Mouse (Mus musculus) heart, adult 9 months (tissue): ENCODE measurements at regions not wholly inside any gene's neighbourhood (a gene's known extent, or its start where the extent isn't known, plus 50 kb on each side); places are given as distances from the start of the nearest gene placed in this dataset.
A peak's percentile ranks its signal among the peaks of the same experiment; 100 is the strongest.

ENCODE experiments used
- DNase-seq, 2 experiments: peaks; one replicate each; pipeline ENCODE4 v3.0.0; 2022; ENCODE audit warnings: low spot score in 2 of 2

DNA sequence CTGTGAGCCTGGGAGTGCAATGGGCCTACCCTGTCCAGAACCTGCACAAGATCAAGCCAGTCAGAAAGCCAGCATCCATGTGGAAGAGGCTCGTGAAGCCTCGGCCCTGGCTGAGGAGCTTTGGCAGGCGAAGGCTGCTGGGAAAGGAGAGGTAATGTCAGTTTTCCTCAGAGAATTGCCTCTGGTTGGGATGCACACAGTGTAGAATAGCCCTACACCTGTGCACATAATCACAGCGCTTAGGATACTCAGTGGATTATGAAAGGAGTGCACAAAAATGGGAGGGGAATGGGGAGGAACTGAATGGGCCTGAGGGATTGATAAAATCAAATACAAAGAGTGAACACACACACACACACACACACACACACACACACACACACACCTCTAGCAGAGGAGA lies 319.9 kb upstream of the Sphkap start:
- no peak for DNase-seq

DNA sequence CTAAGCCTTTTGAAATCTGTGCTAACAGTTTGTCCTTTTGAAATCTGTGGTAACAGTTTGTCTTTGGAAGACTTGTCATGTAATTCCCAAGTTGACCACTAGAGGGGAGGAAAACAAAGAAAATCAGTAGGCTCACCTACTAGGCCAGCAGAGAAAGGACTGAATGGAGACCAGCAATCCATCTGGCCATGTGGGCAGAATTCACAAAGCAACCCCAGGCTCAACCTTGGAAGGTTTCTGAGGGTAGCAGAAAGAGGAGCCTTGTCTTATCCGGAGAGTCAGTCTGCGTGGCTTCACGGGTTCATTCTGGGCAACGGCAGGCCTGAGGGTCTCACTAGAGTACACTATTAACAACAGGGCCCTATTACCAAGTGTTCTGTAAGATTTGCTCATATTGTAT lies 319.2 kb upstream of the Sphkap start:
- DNase-seq: peak in 1 of 2 experiments; percentile 31

DNA sequence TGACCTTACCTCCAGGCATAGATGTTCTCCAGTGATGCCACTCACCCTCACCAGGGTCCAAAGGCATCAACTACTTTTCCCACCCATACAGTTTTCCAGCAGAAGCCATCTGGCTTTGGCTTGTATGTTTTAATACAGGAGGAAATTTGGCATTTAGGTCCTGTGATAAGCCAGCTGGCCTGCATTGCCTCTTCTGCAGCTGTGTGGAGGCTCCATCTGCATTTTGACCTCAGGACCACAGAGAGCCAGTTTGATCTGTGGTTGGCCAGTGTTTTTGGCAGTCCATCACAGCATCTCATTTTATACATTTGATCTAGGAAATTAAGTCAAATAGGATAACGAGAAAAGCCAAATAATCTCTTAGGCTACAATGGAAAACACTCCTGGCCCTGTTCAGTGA lies 315.1 kb upstream of the Sphkap start:
- no peak for DNase-seq

DNA sequence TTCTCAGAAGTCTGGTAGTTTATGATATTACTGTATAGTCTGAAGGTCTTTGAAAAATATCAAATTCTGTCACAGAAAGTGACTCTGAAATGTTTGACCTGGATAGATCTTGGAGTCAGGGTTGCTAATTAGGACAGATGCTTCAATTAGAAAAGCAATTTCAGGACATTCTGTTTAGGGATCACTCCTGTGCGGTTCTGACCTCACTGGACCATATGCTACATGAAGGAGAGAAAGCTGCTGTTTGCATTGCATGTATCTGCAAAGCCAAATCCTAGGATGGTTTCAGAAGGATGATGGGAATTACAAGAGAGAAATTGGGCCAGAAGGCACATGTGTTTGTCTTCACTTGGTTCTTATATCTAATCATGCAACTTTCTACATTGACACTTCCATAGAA lies 312.2 kb upstream of the Sphkap start:
- DNase-seq: no peak

DNA sequence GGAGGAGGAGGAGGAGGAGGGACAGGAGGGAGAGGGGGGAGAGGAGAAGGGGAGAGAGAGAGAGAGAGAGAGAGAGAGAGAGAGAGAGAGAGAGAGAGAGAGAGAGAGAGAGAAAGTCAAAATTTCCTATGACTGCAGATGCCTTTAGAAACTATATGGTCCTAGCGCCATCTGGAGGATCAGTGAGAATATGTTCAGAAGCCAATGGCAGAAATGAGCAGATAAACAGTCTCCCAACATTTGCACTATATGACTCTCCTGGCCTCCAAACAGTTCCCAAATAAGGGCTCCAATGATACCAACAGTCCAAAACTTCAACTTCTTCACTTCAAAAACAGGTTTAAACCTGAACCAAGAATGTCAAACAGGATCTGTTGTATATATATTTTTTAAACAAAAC lies 309.1 kb upstream of the Sphkap start:
- DNase-seq: no peak

DNA sequence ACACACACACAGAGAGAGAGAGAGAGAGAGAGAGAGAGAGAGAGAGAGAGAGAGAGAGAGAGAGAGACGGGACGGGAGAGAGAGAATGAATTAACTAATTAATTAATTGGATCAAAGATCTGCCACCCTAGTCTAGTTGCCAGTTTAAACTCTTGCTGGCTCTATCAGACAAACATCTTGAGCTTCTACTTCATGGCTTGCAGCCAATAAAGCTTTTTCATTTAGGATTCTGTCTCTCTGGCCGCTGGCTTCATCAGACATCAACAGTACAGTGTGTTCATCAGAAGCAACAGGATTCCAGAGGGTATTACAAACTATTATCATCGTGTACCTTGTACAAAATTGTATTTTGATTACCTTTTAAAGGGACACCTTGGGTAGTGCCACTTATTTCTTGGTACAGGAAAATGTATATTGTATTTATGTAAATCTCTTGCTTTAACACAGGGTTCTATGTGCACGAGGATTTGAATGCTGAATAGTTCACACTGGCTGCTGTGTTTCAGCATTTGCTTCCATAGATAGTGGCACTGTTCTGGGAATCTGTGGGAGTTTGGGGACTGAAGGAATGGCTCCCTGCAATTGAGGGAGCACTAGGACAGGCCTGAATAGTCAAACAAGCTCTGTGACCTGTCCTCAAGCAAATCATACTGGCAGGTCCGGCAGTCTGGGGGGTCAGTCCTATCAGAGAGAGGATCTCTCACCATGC lies 293.9 kb upstream of the Sphkap start:
- no peak for DNase-seq

DNA sequence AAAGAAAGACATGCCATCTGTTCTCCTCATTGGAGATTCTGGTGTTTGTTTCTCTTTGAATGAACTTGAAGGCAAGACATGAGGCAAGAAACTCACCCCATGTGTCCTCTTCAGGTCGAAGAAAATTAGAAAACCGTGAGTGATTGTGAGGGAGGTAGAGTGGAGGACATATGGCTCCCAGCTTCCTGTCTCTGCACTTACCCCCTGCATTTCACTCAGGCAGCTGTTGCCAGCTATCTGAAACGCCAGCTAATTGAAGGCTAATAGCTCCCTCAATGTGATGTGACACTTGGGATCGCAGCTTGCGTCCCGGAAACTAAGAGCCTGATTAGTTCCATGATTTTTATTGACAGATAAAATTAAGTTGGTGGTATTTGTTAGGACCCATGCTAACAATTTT lies 289.4 kb upstream of the Sphkap start:
- no peak for DNase-seq

DNA sequence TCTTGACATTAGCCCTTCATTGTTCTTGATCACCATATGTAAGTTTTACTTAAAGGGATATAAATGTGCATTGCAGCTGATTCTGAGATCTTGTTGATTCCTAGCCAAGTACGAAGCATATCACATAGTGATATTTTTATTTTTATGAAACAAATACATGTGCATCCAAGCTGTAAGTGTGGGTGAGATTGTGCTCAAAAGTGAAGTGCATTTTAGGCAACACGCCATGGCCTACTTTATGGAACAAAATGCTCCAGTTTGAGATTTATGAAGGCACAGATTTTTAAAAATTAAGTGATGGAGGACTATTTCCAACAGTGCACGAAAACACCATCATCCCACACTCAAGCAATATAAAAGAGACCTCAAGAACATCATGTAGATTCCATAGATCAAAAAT lies 277.2 kb upstream of the Sphkap start:
- no peak for DNase-seq

DNA sequence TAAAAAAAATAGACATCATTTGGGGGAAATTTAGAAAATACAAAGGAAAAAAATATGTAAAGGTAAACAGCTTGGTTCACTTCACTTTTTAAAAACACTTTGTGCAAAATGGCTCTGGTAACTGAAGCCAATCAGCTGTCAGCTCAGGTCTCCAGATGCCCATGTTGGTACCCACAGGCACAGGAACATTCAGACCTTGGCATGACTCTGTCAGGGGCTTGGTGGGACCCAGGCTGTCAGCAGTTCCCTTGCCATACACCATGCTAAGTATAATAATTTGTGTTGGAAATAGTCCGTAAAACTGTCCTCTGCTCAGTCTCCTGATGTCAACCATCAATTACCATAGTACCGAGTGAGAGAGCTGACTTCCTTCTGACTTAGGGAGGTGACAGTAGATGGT lies 257.3 kb upstream of the Sphkap start:
- DNase-seq: no peak

DNA sequence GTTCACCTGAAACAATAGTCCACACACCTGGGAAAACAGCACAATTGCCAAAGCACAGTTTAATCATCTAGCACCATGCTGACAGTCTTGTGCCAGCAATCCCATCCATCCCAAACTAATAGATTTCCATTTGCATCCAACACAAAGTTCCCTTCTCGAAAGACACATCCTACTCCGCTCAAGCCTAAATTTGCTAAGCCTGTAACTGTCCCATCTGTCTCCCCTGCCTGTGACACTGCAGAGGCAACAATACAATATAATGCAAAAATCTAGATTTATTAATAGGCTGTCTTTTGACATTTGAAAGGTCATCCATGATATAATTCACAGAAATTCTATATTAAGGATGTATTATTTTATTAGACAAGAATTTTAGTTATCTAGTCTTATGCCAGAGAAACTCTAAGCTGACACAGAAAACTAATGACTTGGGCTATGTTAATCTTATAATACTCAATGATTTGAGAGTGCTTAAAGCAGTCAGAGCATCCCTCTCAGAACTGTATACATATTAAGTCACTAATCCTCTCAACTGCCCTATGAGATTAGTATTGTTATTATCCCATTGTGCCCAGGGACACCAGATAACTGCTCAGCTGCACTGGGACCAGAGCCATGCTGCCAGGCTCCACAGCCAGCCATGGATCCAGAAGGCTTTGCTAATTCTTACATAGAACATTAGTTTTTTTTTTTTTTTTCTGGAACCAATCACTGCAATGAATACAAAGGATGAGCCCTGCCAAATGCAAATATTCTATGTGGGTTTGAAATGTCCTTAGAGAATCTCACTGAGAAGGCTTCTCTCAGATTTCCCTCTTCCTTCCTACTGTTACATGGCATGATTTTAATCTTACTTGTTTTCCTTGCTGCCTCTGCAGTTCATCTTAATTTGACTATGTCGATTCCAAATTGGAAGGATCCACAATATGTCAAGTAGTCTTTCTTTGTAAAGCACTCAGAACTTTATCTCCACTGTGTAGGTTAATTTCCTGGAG lies 254.1 kb upstream of the Sphkap start:
- no peak for DNase-seq

DNA sequence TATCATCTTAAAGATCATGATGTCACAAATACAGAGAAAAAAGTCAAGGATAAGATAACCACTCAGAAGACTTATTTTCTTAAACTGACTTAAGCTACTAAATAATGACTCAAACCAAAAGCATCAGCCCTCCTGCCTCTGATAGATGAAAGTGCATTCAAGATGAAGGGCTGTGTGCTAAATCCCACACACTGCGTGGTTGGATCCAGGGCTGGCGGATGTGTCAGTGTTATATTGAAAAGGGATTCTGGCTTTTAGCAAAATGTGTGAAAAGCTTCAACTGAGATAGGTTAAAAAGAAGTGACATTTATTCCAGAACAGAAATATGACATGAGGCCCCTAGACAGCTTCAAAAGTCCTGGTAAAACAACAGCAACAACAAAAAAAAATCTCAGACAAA lies 245.7 kb upstream of the Sphkap start:
- no peak for DNase-seq

DNA sequence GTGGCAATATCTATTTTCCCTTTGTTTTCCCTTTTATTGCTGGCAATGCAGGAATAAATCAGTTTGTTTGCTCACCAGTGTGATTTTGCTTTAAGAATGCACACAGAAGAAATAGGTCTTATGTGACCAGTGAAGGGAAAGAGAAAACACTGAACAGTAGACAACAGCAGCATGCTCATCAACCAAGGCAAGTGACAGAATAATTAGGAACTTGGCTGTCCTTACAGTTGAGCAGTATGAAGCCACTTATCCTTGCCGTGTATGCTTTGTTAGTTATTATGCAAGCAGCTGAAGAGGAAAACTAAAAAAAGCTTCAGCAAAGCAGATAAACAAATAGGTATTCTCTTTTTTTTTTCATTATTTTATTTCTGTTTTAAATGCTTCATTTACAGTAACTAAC lies 237.6 kb upstream of the Sphkap start:
- DNase-seq: no peak

DNA sequence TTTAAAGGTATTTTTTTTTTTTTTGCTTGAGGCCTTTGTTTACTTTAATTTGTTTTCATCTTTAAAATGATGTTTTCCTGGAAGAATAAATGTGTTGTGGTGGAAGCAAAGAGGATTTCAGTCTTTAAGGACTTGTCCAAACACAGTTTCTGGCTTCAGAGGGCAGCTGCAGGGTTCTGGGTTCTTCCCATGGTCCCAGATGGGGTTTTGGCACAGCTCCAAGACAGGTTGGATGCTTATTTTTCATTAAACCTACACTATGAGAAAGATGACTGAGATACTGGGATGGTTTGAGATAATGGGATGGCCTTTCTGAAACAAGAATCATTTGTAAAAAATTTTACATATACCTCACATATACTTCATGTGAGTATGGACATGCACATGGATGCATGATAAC lies 234.7 kb upstream of the Sphkap start:
- no peak for DNase-seq

DNA sequence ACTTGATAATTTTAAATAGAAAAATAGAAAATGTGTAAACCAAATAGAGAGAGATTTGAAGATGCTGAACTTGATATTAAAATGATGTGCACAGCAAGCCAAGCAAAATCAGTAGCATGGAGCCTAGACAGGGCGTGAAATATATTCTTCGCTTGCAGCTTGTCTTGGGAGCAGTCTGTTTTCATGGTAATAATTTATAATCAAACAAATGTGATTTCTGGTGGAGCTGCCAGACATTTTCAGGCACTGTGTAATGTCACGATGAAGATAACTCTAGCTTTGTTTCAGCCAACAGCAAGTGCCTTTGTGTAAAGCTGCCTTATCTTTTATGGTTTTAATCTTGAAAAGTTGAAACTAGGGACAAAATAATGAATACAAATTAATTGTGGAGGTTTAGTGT lies 228.1 kb upstream of the Sphkap start:
- DNase-seq: no peak

DNA sequence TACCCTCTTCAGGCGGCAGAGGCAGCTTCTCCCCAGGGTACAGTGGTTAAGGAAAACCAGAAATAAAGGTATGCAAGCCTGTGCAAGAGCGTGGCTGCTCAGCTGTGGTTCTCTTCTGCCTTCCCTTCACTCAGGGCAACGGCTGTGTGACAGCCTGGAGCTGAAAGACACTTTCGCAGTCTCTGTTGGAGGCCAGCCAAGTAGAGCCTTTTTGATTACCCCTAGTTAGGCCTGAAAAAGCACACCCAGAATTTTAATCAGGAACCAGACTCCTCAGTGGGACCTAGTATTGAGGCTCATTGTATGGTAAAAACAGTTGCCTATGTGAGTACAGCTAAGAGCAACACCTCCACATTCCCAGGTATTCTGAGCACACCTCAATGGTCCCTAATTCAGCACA lies 223.8 kb upstream of the Sphkap start:
- DNase-seq: no peak

DNA sequence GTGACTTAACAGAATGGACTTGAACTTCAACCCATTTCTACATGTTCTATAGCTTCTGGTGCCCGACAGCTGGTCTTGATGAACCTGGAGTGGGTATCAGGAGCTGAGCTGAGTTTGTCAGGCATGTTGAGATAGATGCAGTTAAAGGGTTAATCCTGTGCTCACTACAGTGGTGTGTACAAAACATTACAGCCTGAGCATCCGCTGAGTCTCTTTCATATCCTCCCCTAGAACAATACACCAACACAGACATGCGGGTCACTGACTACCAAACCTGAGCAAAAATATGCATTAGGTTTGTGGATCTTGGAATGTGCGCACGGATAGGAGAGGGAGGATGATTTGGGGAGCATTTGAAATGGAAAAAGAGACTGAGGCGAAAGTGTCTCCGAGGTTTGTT lies 223.4 kb upstream of the Sphkap start:
- no peak for DNase-seq

DNA sequence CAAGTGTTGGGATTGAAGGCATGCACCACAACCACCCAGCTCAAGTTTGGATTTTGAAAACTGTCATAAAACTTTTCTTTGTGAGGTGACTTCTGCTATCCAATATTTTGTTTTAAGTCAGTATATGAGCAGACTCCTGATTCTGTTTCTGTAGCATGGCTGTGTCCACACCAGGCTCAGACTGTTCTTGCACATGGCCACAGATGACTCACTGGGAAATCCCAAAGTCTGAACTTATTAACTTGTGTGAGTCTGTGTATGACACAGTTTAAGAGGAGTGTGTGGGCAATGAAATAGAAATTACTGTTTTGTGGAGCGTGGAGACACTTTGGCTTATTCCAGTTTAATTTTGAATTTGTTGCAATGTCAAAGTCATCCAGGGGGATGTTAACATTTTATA lies 179.3 kb upstream of the Sphkap start:
- no peak for DNase-seq

DNA sequence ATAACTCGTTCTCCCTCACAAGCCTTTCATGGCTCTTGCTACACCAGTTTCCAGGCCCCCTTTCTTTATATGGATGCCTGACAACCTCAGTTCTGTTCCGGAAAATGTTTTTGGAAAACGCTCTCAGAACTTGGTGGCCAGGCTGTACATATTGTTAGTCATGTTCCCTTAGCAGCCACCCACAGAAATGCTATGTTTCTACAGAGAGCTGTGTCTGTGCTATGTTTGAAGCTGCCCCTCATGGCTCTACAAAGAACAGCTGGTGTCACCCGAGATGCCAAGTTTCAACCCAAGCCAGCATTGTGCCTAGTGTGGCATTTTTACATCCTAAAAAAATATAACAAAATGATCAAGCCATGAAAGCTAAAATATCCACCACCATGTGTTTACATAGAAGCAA lies 175.0 kb upstream of the Sphkap start:
- no peak for DNase-seq

DNA sequence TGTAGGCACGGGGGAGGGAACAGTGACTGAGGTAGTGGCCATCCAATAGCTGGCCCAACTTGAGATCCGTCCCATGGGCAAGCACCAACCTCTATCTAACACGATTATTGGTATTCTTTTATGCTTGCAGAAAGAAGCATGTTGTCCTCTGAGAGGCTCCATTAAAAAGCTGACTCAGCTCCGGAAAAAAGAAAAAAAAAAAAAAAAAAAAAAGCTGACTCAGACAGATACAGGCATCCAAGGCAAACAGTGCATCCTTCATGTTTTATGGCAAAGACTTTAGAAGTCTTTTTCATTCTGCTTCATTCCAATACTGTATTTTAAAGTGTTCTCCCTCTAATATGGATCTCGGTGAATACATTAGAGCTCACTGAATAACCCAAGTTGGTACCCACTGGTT lies 162.0 kb upstream of the Sphkap start:
- DNase-seq: no peak

DNA sequence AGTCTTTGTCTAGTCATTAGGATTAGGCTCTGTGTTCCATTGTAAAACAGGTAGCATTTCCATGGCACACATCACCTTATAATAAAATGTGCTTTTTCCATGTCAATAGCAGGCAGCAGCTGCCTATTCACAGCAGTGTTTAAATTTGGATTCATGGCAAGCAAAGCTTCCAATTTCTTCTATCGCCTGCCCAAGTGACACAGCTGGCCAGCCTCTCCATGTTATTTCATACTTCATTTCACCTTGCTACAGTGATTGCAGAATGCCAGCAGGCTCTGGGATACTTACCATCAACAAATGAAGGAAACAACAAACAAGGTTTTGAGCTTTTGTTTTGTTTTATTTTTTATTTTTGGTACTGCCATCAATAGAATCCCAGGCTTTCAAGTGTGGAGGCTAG lies 160.7 kb upstream of the Sphkap start:
- DNase-seq: no peak

DNA sequence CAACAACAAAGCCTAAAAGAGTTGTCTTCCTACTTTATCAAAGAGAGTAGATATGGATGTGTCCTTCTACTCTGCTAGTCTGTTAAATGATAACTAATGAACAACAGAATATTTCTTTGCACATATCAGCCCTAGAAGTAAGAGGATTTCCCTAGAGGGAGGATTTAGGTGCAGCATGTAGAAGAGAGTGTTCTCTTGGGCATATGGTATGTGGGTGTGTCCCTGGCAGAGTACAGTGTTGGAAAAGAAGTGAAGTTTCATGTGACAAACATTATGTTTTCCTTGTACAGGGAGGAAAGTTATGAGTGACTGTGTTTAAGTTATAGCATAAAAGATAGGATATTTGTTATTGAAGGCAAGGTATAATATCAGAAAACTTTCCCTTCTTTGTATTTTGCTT lies 143.6 kb upstream of the Sphkap start:
- DNase-seq: no peak

DNA sequence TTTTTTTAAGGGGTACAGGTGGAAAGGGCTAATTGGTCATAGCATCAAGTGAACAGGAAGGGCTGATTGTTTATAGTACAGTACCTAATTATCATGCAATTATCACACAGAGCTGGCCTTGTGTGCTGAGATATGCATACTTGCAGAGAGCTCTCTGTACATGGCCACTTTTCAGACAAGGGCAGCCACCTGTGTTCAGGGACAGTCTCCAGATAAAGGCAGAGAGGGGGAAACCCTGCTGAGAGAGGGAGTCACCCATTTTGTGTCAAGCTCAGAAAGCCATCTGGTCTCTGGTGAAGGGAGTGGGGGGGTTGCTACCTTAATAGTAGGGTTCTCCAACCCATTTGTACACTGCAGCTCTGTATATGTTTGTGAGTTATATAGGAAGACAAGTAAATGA lies 127.5 kb upstream of the Sphkap start:
- no peak for DNase-seq

DNA sequence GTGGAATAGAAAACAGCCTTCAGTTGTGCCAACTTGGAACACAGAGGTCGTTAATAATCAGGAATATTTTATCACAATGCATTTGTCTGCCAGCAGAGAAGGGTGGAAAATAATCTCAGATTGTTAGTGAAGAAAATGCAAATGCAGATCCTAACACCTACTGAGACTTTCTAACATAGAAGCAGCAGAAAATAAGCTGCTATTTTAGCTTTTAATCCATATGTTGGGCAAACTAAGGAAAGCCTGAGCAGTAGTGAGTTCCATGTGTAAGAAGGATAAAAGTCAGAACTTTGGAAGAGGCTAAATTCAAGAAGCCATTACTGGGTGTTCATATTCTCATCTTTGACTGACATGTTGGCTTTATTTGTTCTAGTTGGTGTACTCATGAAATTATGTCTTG lies 119.8 kb upstream of the Sphkap start:
- no peak for DNase-seq
